Mouse (Mus musculus) thymus, adult 2 months (tissue): Measurements from ENCODE around the gene Add3. TPM values are rescaled to one million over a fixed set of nuclear protein-coding genes. Genes with fewer than 3 reads are reported as not detected.

ENCODE experiments used
- DNase-seq: peaks from one replicate; pipeline ENCODE4 v3.0.0; 2021
- H3K27ac ChIP-seq: fragments of 200-500 bp; 2 replicates; pipeline ENCODE4 v1.5.1; 2012; ENCODE audit warnings: low read length, control low read depth; ENCODE audit not compliant: control insufficient read depth, insufficient read depth
- H3K27me3 ChIP-seq: fragments of 200-500 bp; 2 replicates; pipeline ENCODE4 v1.6.1; 2012; ENCODE audit warnings: mild to moderate bottlenecking, low read length, moderate library complexity, mixed read lengths; ENCODE audit not compliant: control insufficient read depth, insufficient read depth
- H3K36me3 ChIP-seq: fragments of 200-500 bp; 2 replicates; pipeline ENCODE4 v1.6.1; 2012; ENCODE audit warnings: mild to moderate bottlenecking, low read length, moderate library complexity; ENCODE audit not compliant: control insufficient read depth, insufficient read depth
- H3K4me1 ChIP-seq: fragments of 200-500 bp; replicated peaks from 2 replicates; pipeline ENCODE4 v1.6.1; 2012; ENCODE audit warnings: low read length; ENCODE audit not compliant: control insufficient read depth, insufficient read depth
- H3K4me3 ChIP-seq: fragments of 200-500 bp; 2 replicates; pipeline ENCODE4 v1.5.1; 2012; ENCODE audit warnings: mild to moderate bottlenecking, low read length, control low read depth, moderate library complexity; ENCODE audit not compliant: control insufficient read depth, insufficient read depth
- CTCF ChIP-seq: fragments of 200-500 bp; IDR thresholded peaks from 2 replicates; pipeline ENCODE4 v1.5.1; 2012; ENCODE audit warnings: mild to moderate bottlenecking, control low read depth, low read length, moderate library complexity, borderline replicate concordance; ENCODE audit not compliant: control insufficient read depth, poor library complexity, insufficient read depth; ENCODE audit errors: extremely low read depth
- POLR2A ChIP-seq: fragments of 200-500 bp; IDR thresholded peaks from 2 replicates; pipeline ENCODE4 v1.6.1; 2012; ENCODE audit warnings: mild to moderate bottlenecking, low read length, control low read depth, moderate library complexity; ENCODE audit not compliant: control insufficient read depth, poor library complexity, insufficient read depth; ENCODE audit errors: extremely low read depth
- WGBS: fragments of 180-500 bp; shearing (Covaris S2); methylation state at CpG from one replicate; pipeline ENCODE4 v1.1.7; 2018; 5-methylcytosine and 5-hydroxymethylcytosine counted together
- polyA plus RNA-seq: library from polyadenylated mRNA; depleted of rRNA; stranded (reverse); fragments of >200 nt; gene quantifications from 2 replicates; pipeline ENCODE4 v1.2.3, GENCODE M21; 2012

The Add3 gene
- polyA plus RNA-seq, 1 experiment, result 23.1 TPM

- TF ChIP-seq CTCF (no peak), POLR2A (no peak)
- no peaks in the 10 kb centered on the region for H3K27me3 ChIP-seq
- WGBS, result 90% methylated on average over 15 of the region's 16 CpGs
- H3K4me1 ChIP-seq, result no peaks in the 10 kb centered on the region
- no peak overlapping the region for H3K27ac ChIP-seq
- H3K4me3 ChIP-seq, result no peak overlapping the region
- DNase-seq, result no peak
- H3K36me3 ChIP-seq, result no peaks in the 10 kb centered on the region
Measured at GRCm38 (mm10) chr19:53130399-53131175, 9.7 kb upstream of the Add3 start.

- Histone ChIP-seq H3K27me3 (no peaks in the 10 kb centered on the region), H3K4me3 (no peak overlapping the region), H3K27ac (no peak overlapping the region), H3K4me1 (no peaks in the 10 kb centered on the region), H3K36me3 (no peaks in the 10 kb centered on the region)
- TF ChIP-seq CTCF (no peak), POLR2A (no peak)
- no peak for DNase-seq
- WGBS, result 92% methylated on average over 10 of the region's 10 CpGs
Measured at GRCm38 (mm10) chr19:53132471-53132870, 7.8 kb upstream of the Add3 start.

GRCm38 (mm10) chr19:53136336-53137090 is 3.7 kb upstream of the Add3 start:
- H3K4me3 ChIP-seq, result no peak overlapping the region
- 97% methylated on average over 13 of the region's 13 CpGs for WGBS
- DNase-seq, result no peak

GRCm38 (mm10) chr19:53137116-53137670 is 3.0 kb upstream of the Add3 start:
- DNase-seq, result no peak
- Histone ChIP-seq H3K4me3 (no peak overlapping the region), H3K4me1 (peaks cover 11% of the 10 kb centered on the region), H3K27me3 (no peaks in the 10 kb centered on the region), H3K36me3 (no peaks in the 10 kb centered on the region), H3K27ac (no peak overlapping the region)
- 82% methylated on average over 4 of the region's 4 CpGs for WGBS
- TF ChIP-seq CTCF, result no peak
- no peak for TF ChIP-seq POLR2A

More at GRCm38 (mm10) chr19:53136336-53137090, 3.7 kb upstream of the Add3 start:
- no peaks in the 10 kb centered on the region for H3K36me3 ChIP-seq
- H3K27ac ChIP-seq, result no peak overlapping the region
- TF ChIP-seq CTCF (no peak), POLR2A (no peak)
- H3K27me3 ChIP-seq, result no peaks in the 10 kb centered on the region
- peaks cover 7% of the 10 kb centered on the region for H3K4me1 ChIP-seq

GRCm38 (mm10) chr19:53140804-53141250 is 584 bp downstream of the Add3 start:
- no peak for TF ChIP-seq CTCF
- no peak for TF ChIP-seq POLR2A
- DNase-seq, result no peak
- Histone ChIP-seq H3K27ac (no peak overlapping the region), H3K4me1 (peaks cover 14% of the 10 kb centered on the region), H3K36me3 (no peaks in the 10 kb centered on the region), H3K27me3 (no peaks in the 10 kb centered on the region), H3K4me3 (peak overlapping the region; percentile 46)
- WGBS, result 3% methylated on average over 6 of the region's 6 CpGs

GRCm38 (mm10) chr19:53141251-53142072 is 1.2 kb downstream of the Add3 start:
- TF ChIP-seq POLR2A (no peak), CTCF (no peak)
- peak; percentile 56 for DNase-seq
- H3K27ac ChIP-seq, result peak overlapping the region; percentile 56
- no peaks in the 10 kb centered on the region for H3K27me3 ChIP-seq
- WGBS, result 1% methylated on average over 23 of the region's 23 CpGs
- peaks cover 14% of the 10 kb centered on the region for H3K4me1 ChIP-seq
- H3K36me3 ChIP-seq, result no peaks in the 10 kb centered on the region
- peak overlapping the region; percentile 83 for H3K4me3 ChIP-seq
